Mouse (Mus musculus): ENCODE measurements around the gene Tspan5. TPM values are rescaled to one million over a fixed set of nuclear protein-coding genes. Genes with fewer than 3 reads are reported as not detected.
A peak's percentile ranks its signal among the peaks of the same experiment; 100 is the strongest.

Gene Tspan5
- polyA plus RNA-seq, 1 experiment from 2014 or later, result 97.0 TPM

- ATAC-seq (ENCODE audit: low FRiP score), result 0 out of 2 replicates have a peak, but pooled peaks have one; percentile 17
- Histone ChIP-seq H3K9me3 (no peaks in the 10 kb centered on the region), H3K4me1 (replicated peaks) (peaks cover 29% of the 10 kb centered on the region), H3K27me3 (no peaks in the 10 kb centered on the region), H3K36me3 (peaks cover 13% of the 10 kb centered on the region), H3K4me2 (no peak overlapping the region), H3K9ac (no peak overlapping the region), H3K27ac (0 out of 2 replicates have a peak overlapping the region, but pooled peaks have one; percentile 5), H3K4me3 (no peak overlapping the region)
- 88% methylated on average over 11 of the region's 11 CpGs for WGBS
Measured at GRCm38 (mm10) chr3:138880999-138881724, 139.2 kb downstream of the Tspan5 start.

GRCm38 (mm10) chr3:138881725-138882347 lies 139.8 kb downstream of the Tspan5 start:
- peak; percentile 37; the same call in 1 of the 2 replicates for ATAC-seq (ENCODE audit: low FRiP score)
- Histone ChIP-seq H3K9me3 (no peaks in the 10 kb centered on the region), H3K27me3 (no peaks in the 10 kb centered on the region), H3K4me1 (replicated peaks) (peaks cover 23% of the 10 kb centered on the region), H3K27ac (no peak overlapping the region), H3K9ac (no peak overlapping the region), H3K36me3 (peaks cover 13% of the 10 kb centered on the region), H3K4me3 (no peak overlapping the region), H3K4me2 (no peak overlapping the region)
- 74% methylated on average over 6 of the region's 6 CpGs for WGBS

GRCm38 (mm10) chr3:138886121-138886520 lies 144.1 kb downstream of the Tspan5 start:
- H3K27ac ChIP-seq, result no peak overlapping the region
- 84% methylated on average over 5 of the region's 5 CpGs for WGBS
- no peak for ATAC-seq (ENCODE audit: low FRiP score)

GRCm38 (mm10) chr3:138889214-138889613 lies 147.2 kb downstream of the Tspan5 start:
- Histone ChIP-seq H3K9ac (no peak overlapping the region), H3K9me3 (no peaks in the 10 kb centered on the region), H3K27me3 (no peaks in the 10 kb centered on the region), H3K4me2 (no peak overlapping the region), H3K27ac (no peak overlapping the region), H3K36me3 (peaks cover 7% of the 10 kb centered on the region), H3K4me1 (replicated peaks) (peaks cover 25% of the 10 kb centered on the region), H3K4me3 (no peak overlapping the region)
- no peak for ATAC-seq (ENCODE audit: low FRiP score)
- WGBS, result 65% methylated on average over 4 of the region's 4 CpGs

More at GRCm38 (mm10) chr3:138886121-138886520, 144.1 kb downstream of the Tspan5 start:
- Histone ChIP-seq H3K4me3 (no peak overlapping the region), H3K4me1 (replicated peaks) (peaks cover 27% of the 10 kb centered on the region), H3K27me3 (no peaks in the 10 kb centered on the region), H3K9me3 (no peaks in the 10 kb centered on the region), H3K4me2 (no peak overlapping the region), H3K9ac (no peak overlapping the region), H3K36me3 (peaks cover 7% of the 10 kb centered on the region)

- Histone ChIP-seq H3K9ac (0 out of 2 replicates have a peak overlapping the region, but pooled peaks have one; percentile 35), H3K9me3 (no peaks in the 10 kb centered on the region), H3K27ac (no peak overlapping the region), H3K36me3 (peaks cover 4% of the 10 kb centered on the region), H3K4me3 (no peak overlapping the region), H3K4me2 (no peak overlapping the region), H3K4me1 (replicated peaks) (peaks cover 25% of the 10 kb centered on the region), H3K27me3 (no peaks in the 10 kb centered on the region)
- 0 out of 2 replicates have a peak, but pooled peaks have one; percentile 44 for ATAC-seq (ENCODE audit: low FRiP score)
- 69% methylated on average over 10 of the region's 10 CpGs for WGBS
Measured at GRCm38 (mm10) chr3:138889769-138890295, 147.8 kb downstream of the Tspan5 start.

- Histone ChIP-seq H3K4me2 (no peak overlapping the region), H3K27me3 (no peaks in the 10 kb centered on the region), H3K36me3 (peaks cover 27% of the 10 kb centered on the region), H3K27ac (peak overlapping the region; percentile 36), H3K4me1 (replicated peaks) (peaks cover 19% of the 10 kb centered on the region), H3K9me3 (no peaks in the 10 kb centered on the region), H3K4me3 (no peak overlapping the region), H3K9ac (peak overlapping the region; percentile 35; the same call in 1 of the 2 replicates)
- 46% methylated on average over 5 of the region's 5 CpGs for WGBS
- ATAC-seq (ENCODE audit: low FRiP score), result no peak
Measured at GRCm38 (mm10) chr3:138893520-138893919, 151.5 kb downstream of the Tspan5 start.

- Histone ChIP-seq H3K27ac (no peak overlapping the region), H3K9ac (no peak overlapping the region), H3K27me3 (no peaks in the 10 kb centered on the region), H3K36me3 (peaks cover 62% of the 10 kb centered on the region), H3K4me1 (replicated peaks) (peaks cover 8% of the 10 kb centered on the region), H3K4me3 (no peak overlapping the region), H3K4me2 (no peak overlapping the region), H3K9me3 (no peaks in the 10 kb centered on the region)
- 90% methylated on average over 11 of the region's 11 CpGs for WGBS
- ATAC-seq (ENCODE audit: low FRiP score), result no peak
Measured at GRCm38 (mm10) chr3:138897500-138897899, 155.5 kb downstream of the Tspan5 start.

- no peaks in the 10 kb centered on the region for H3K27me3 ChIP-seq
- peaks cover 66% of the 10 kb centered on the region for H3K36me3 ChIP-seq
- H3K4me1 ChIP-seq (replicated peaks), result peaks cover 8% of the 10 kb centered on the region
- H3K27ac ChIP-seq, result no peak overlapping the region
- H3K9ac ChIP-seq, result no peak overlapping the region
- 96% methylated on average over 8 of the region's 8 CpGs for WGBS
- no peaks in the 10 kb centered on the region for H3K9me3 ChIP-seq
- no peak overlapping the region for H3K4me3 ChIP-seq
- no peak overlapping the region for H3K4me2 ChIP-seq
- ATAC-seq (ENCODE audit: low FRiP score), result no peak
Measured at GRCm38 (mm10) chr3:138898055-138898454, 156.1 kb downstream of the Tspan5 start.

GRCm38 (mm10) chr3:138900571-138901141 lies 158.7 kb downstream of the Tspan5 start:
- WGBS, result 87% methylated on average over 9 of the region's 9 CpGs
- H3K36me3 ChIP-seq, result peaks cover 68% of the 10 kb centered on the region

GRCm38 (mm10) chr3:138905678-138906077 lies 163.7 kb downstream of the Tspan5 start:
- no peak for ATAC-seq (ENCODE audit: low FRiP score)
- Histone ChIP-seq H3K4me2 (no peak overlapping the region), H3K4me3 (no peak overlapping the region), H3K27me3 (no peaks in the 10 kb centered on the region), H3K36me3 (peaks cover 26% of the 10 kb centered on the region), H3K9ac (no peak overlapping the region), H3K4me1 (replicated peaks) (peaks cover 8% of the 10 kb centered on the region), H3K27ac (peak overlapping the region; percentile 60), H3K9me3 (no peaks in the 10 kb centered on the region)
- WGBS, result 25% methylated on average over 7 of the region's 7 CpGs

More at GRCm38 (mm10) chr3:138900571-138901141, 158.7 kb downstream of the Tspan5 start:
- Histone ChIP-seq H3K4me3 (no peak overlapping the region), H3K27me3 (no peaks in the 10 kb centered on the region), H3K4me2 (no peak overlapping the region), H3K9ac (no peak overlapping the region), H3K9me3 (no peaks in the 10 kb centered on the region), H3K27ac (no peak overlapping the region), H3K4me1 (replicated peaks) (peaks cover 3% of the 10 kb centered on the region)
- no peak for ATAC-seq (ENCODE audit: low FRiP score)

GRCm38 (mm10) chr3:138906112-138906880 lies 164.3 kb downstream of the Tspan5 start:
- no peak overlapping the region for H3K4me3 ChIP-seq
- H3K27ac ChIP-seq, result no peak overlapping the region; the same call in 1 of the 2 replicates
- no peak overlapping the region for H3K4me2 ChIP-seq
- no peaks in the 10 kb centered on the region for H3K27me3 ChIP-seq
- WGBS, result 32% methylated on average over 17 of the region's 17 CpGs
- H3K36me3 ChIP-seq, result peaks cover 21% of the 10 kb centered on the region
- no peak overlapping the region for H3K9ac ChIP-seq
- H3K9me3 ChIP-seq, result no peaks in the 10 kb centered on the region
- peak; percentile 66 for ATAC-seq (ENCODE audit: low FRiP score)
- peaks cover 8% of the 10 kb centered on the region for H3K4me1 ChIP-seq (replicated peaks)

Data from hindbrain, embryonic 13.5 days (tissue).